Mouse (Mus musculus) embryo, embryonic 11.5 days (tissue): ENCODE data around the gene Ftsj3.
"Not testable (repeated sequence)": the region's sequence is repeated elsewhere in the genome, so short reads cannot be mapped to it uniquely, and the experiment has no call there.

Experiments
- DNase-seq: peaks from one replicate; pipeline ENCODE4 v3.0.0-alpha.2; 2012; ENCODE audit warnings: low read depth, low spot score

The Ftsj3 gene

GRCm38 (mm10) chr11:106268326-106269059 lies 12.6 kb upstream of the Ftsj3 start:
- DNase-seq: no peak

- no peak for DNase-seq
Measured at GRCm38 (mm10) chr11:106267871-106268270, 12.0 kb upstream of the Ftsj3 start.

- DNase-seq: no peak
Measured at GRCm38 (mm10) chr11:106267311-106267852, 11.5 kb upstream of the Ftsj3 start.

- DNase-seq: no peak
Measured at GRCm38 (mm10) chr11:106266431-106266830, 10.6 kb upstream of the Ftsj3 start.

GRCm38 (mm10) chr11:106265570-106265969 lies 9.7 kb upstream of the Ftsj3 start:
- DNase-seq: no peak

- no peak for DNase-seq
Measured at GRCm38 (mm10) chr11:106264988-106265387, 9.1 kb upstream of the Ftsj3 start.

GRCm38 (mm10) chr11:106263963-106264362 lies 8.1 kb upstream of the Ftsj3 start:
- DNase-seq: no peak

GRCm38 (mm10) chr11:106260826-106261450 lies 5.1 kb upstream of the Ftsj3 start:
- no peak for DNase-seq

GRCm38 (mm10) chr11:106256775-106257174 lies 896 bp upstream of the Ftsj3 start:
- no peak for DNase-seq

- no peak for DNase-seq
Measured at GRCm38 (mm10) chr11:106255174-106255573, 705 bp downstream of the Ftsj3 start.

- DNase-seq: no peak
Measured at GRCm38 (mm10) chr11:106254767-106255166, 1.1 kb downstream of the Ftsj3 start.

GRCm38 (mm10) chr11:106249326-106249725 lies 6.6 kb downstream of the Ftsj3 start:
- no peak for DNase-seq

- no peak for DNase-seq
Measured at GRCm38 (mm10) chr11:106246834-106247233, 9.0 kb downstream of the Ftsj3 start.

GRCm38 (mm10) chr11:106233978-106234377 lies 21.9 kb downstream of the Ftsj3 start:
- not testable (repeated sequence) for DNase-seq

- no peak for DNase-seq
Measured at GRCm38 (mm10) chr11:106220603-106221002, 35.3 kb downstream of the Ftsj3 start.

GRCm38 (mm10) chr11:106216730-106217490 lies 39.0 kb downstream of the Ftsj3 start, which contains the start of gene Ddx42:
Gene Ddx42 (plus strand): TSS chr11:106216926.
- DNase-seq: peak; percentile 92

- DNase-seq: peak; percentile 98
Measured at GRCm38 (mm10) chr11:106215927-106216729, 39.8 kb downstream of the Ftsj3 start, which contains the start of gene Ccdc47. Gene Ccdc47 (minus strand): TSS chr11:106216344.

- no peak for DNase-seq
Measured at GRCm38 (mm10) chr11:106215450-106215859, 40.4 kb downstream of the Ftsj3 start.

- DNase-seq: no peak
Measured at GRCm38 (mm10) chr11:106214856-106215255, 41.0 kb downstream of the Ftsj3 start.

GRCm38 (mm10) chr11:106212771-106213170 lies 43.1 kb downstream of the Ftsj3 start:
- DNase-seq: no peak

GRCm38 (mm10) chr11:106202123-106202465 lies 53.8 kb downstream of the Ftsj3 start, which contains the start of gene Strada:
Gene Strada (minus strand): TSS chr11:106202168.
- DNase-seq: no peak
